Mouse (Mus musculus): ENCODE results near the gene Bcl2. TPM values are rescaled to one million over a fixed set of nuclear protein-coding genes. Genes with fewer than 3 reads are reported as not detected.

Bcl2 gene
- total RNA-seq, 1 experiment: 0.98 TPM

DNA sequence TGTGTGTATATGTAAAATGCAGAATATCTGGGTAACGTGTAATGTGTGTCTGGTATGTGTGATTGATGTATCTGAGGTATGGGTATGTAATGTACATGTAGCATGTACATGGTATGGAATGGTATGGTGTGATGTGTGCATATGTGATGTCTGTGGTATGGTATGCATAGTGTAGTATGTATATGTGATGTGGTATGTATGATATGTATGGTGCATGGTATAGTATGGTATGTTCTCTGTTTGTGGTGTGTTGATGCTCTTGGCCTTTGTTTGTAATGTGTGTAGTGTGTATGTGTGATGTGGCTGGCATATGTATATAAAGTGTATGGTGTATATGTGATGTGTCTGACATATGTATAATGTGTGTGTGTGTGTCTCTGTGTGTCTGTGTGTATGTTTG lies 206.5 kb downstream of the Bcl2 start:
- H3K9me3 ChIP-seq (ENCODE audit: control insufficient read depth, insufficient read depth, low read depth, low read length): no peaks in the 10 kb centered on the region
- in situ Hi-C loops (cut with MboI; ENCODE audit: low sequenced_read_pairs in 2 of 2, unreplicated experiment in 2 of 2): no loop called here
- no peaks in the 10 kb centered on the region for H3K4me1 ChIP-seq (ENCODE audit: control insufficient read depth in 2 of 2, insufficient read depth in 2 of 2, low read length in 2 of 2, poor library complexity in 1 of 2)
- H3K9ac ChIP-seq (ENCODE audit: insufficient read depth, low read depth, low read length, poor library complexity, severe bottlenecking): no peak overlapping the region
- H3K36me3 ChIP-seq (ENCODE audit: control insufficient read depth, insufficient read depth, low read length, poor library complexity, severe bottlenecking): no peaks in the 10 kb centered on the region
- H3K4me3 ChIP-seq (ENCODE audit: insufficient read depth in 1 of 2, low read depth in 1 of 2, low read length in 2 of 2, poor library complexity in 1 of 2, severe bottlenecking in 1 of 2): no peak overlapping the region
- no peak overlapping the region for H3K27ac ChIP-seq (ENCODE audit: insufficient read depth, low read depth, low read length, poor library complexity, severe bottlenecking)
- DNase-seq (ENCODE audit: low read depth, low spot score): no peak
- TF ChIP-seq CHD2 (IDR thresholded peaks at IDR 0.05; ENCODE audit: low read depth, low read length): no peak
- no peak for TF ChIP-seq ZC3H11A (IDR thresholded peaks at IDR 0.05; ENCODE audit: borderline replicate concordance, low read depth, low read length)
- no peak for TF ChIP-seq MAFK (IDR thresholded peaks at IDR 0.05; ENCODE audit: insufficient read depth, low read depth, low read length)
- no peak for TF ChIP-seq HCFC1 (IDR thresholded peaks at IDR 0.05; ENCODE audit: borderline replicate concordance, insufficient read depth, low read length)
- TF ChIP-seq ZNF384 (IDR thresholded peaks at IDR 0.05; ENCODE audit: low read depth, low read length): no peak

DNA sequence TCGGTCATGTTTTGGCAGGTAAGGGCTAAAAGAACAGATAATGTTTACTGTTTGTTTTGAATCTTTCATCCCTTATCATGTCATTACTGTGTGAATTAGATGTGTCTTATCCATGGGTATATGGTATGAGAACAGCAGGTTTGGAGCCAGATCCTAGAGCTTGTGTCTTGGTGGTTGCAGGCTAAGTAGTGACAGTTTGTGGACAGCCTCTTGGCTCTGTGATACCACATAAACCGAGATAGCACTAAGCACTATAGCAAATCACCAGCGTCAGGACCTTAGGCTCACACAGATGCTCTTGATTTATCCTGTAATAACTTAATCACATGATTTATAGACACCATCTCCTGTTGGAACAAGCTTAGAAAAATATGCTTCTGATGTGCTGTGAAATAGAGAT lies 210.2 kb downstream of the Bcl2 start:
- in situ Hi-C loops (cut with MboI; ENCODE audit: low sequenced_read_pairs in 2 of 2, unreplicated experiment in 2 of 2): no loop called here
- no peak overlapping the region for H3K9ac ChIP-seq (ENCODE audit: insufficient read depth, low read depth, low read length, poor library complexity, severe bottlenecking)
- TF ChIP-seq HCFC1 (IDR thresholded peaks at IDR 0.05; ENCODE audit: borderline replicate concordance, insufficient read depth, low read length) (no peak), MAFK (IDR thresholded peaks at IDR 0.05; ENCODE audit: insufficient read depth, low read depth, low read length) (no peak), CHD2 (IDR thresholded peaks at IDR 0.05; ENCODE audit: low read depth, low read length) (no peak), ZNF384 (IDR thresholded peaks at IDR 0.05; ENCODE audit: low read depth, low read length) (no peak), ZC3H11A (IDR thresholded peaks at IDR 0.05; ENCODE audit: borderline replicate concordance, low read depth, low read length) (no peak)
- H3K4me1 ChIP-seq (ENCODE audit: control insufficient read depth in 2 of 2, insufficient read depth in 2 of 2, low read length in 2 of 2, poor library complexity in 1 of 2): no peaks in the 10 kb centered on the region
- DNase-seq (ENCODE audit: low read depth, low spot score): no peak
- H3K4me3 ChIP-seq (ENCODE audit: insufficient read depth in 1 of 2, low read depth in 1 of 2, low read length in 2 of 2, poor library complexity in 1 of 2, severe bottlenecking in 1 of 2): no peak overlapping the region
- no peaks in the 10 kb centered on the region for H3K36me3 ChIP-seq (ENCODE audit: control insufficient read depth, insufficient read depth, low read length, poor library complexity, severe bottlenecking)
- no peaks in the 10 kb centered on the region for H3K9me3 ChIP-seq (ENCODE audit: control insufficient read depth, insufficient read depth, low read depth, low read length)
- H3K27ac ChIP-seq (ENCODE audit: insufficient read depth, low read depth, low read length, poor library complexity, severe bottlenecking): no peak overlapping the region

DNA sequence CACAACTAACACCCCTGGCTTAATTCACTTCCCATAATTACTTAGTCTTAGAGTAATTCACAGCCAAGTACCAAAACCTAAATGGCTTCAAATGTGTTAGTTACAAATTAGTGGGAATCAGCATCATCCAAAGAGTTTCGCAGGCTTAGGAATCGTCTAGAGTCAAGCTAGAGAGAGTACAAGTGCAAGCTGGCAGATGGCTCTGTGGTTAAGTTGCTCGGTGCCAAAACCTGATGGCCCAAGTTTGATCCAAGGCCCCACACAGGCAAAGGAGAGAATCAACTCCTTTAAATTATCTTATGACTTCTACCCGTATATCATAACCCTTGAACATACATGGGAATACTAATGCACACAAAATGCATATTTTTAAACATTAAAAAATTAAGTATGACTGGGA lies 210.7 kb downstream of the Bcl2 start:
- TF ChIP-seq MAFK (IDR thresholded peaks at IDR 0.05; ENCODE audit: insufficient read depth, low read depth, low read length) (no peak), HCFC1 (IDR thresholded peaks at IDR 0.05; ENCODE audit: borderline replicate concordance, insufficient read depth, low read length) (no peak), ZNF384 (IDR thresholded peaks at IDR 0.05; ENCODE audit: low read depth, low read length) (no peak), CHD2 (IDR thresholded peaks at IDR 0.05; ENCODE audit: low read depth, low read length) (no peak), ZC3H11A (IDR thresholded peaks at IDR 0.05; ENCODE audit: borderline replicate concordance, low read depth, low read length) (no peak)
- Histone ChIP-seq H3K27ac (ENCODE audit: insufficient read depth, low read depth, low read length, poor library complexity, severe bottlenecking) (no peak overlapping the region), H3K4me1 (ENCODE audit: control insufficient read depth in 2 of 2, insufficient read depth in 2 of 2, low read length in 2 of 2, poor library complexity in 1 of 2) (no peaks in the 10 kb centered on the region), H3K9ac (ENCODE audit: insufficient read depth, low read depth, low read length, poor library complexity, severe bottlenecking) (no peak overlapping the region), H3K4me3 (ENCODE audit: insufficient read depth in 1 of 2, low read depth in 1 of 2, low read length in 2 of 2, poor library complexity in 1 of 2, severe bottlenecking in 1 of 2) (no peak overlapping the region), H3K36me3 (ENCODE audit: control insufficient read depth, insufficient read depth, low read length, poor library complexity, severe bottlenecking) (no peaks in the 10 kb centered on the region), H3K9me3 (ENCODE audit: control insufficient read depth, insufficient read depth, low read depth, low read length) (no peaks in the 10 kb centered on the region)
- in situ Hi-C loops (cut with MboI; ENCODE audit: low sequenced_read_pairs in 2 of 2, unreplicated experiment in 2 of 2): no loop called here
- no peak for DNase-seq (ENCODE audit: low read depth, low spot score)

DNA sequence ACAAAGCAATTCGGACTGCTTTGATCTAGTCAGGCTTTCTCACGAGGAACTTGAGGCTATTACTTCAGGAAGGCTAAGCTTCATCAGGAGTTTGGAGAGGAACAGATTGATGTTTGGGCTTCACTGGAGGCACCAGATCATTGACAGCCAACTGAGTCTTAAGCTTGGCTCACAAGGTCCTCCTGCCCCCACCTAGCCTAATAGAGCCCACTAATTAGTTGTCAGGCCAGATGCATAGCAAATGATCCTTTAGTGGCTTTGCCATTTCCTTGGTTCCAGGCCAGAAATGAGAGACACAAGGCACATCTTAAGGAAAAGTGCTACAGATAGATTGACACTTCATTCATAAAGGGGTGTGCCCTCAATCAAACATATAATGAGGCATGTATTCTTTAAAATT lies 216.1 kb downstream of the Bcl2 start:
- no peak for TF ChIP-seq HCFC1 (IDR thresholded peaks at IDR 0.05; ENCODE audit: borderline replicate concordance, insufficient read depth, low read length)
- TF ChIP-seq CHD2 (IDR thresholded peaks at IDR 0.05; ENCODE audit: low read depth, low read length): no peak
- TF ChIP-seq ZNF384 (IDR thresholded peaks at IDR 0.05; ENCODE audit: low read depth, low read length): no peak
- no peak for TF ChIP-seq MAFK (IDR thresholded peaks at IDR 0.05; ENCODE audit: insufficient read depth, low read depth, low read length)
- no peak for TF ChIP-seq ZC3H11A (IDR thresholded peaks at IDR 0.05; ENCODE audit: borderline replicate concordance, low read depth, low read length)
- H3K9me3 ChIP-seq (ENCODE audit: control insufficient read depth, insufficient read depth, low read depth, low read length): peaks cover 15% of the 10 kb centered on the region
- no peak for DNase-seq (ENCODE audit: low read depth, low spot score)
- H3K9ac ChIP-seq (ENCODE audit: insufficient read depth, low read depth, low read length, poor library complexity, severe bottlenecking): no peak overlapping the region
- H3K4me3 ChIP-seq (ENCODE audit: insufficient read depth in 1 of 2, low read depth in 1 of 2, low read length in 2 of 2, poor library complexity in 1 of 2, severe bottlenecking in 1 of 2): no peak overlapping the region
- H3K27ac ChIP-seq (ENCODE audit: insufficient read depth, low read depth, low read length, poor library complexity, severe bottlenecking): no peak overlapping the region
- H3K4me1 ChIP-seq (ENCODE audit: control insufficient read depth in 2 of 2, insufficient read depth in 2 of 2, low read length in 2 of 2, poor library complexity in 1 of 2): no peaks in the 10 kb centered on the region
- H3K36me3 ChIP-seq (ENCODE audit: control insufficient read depth, insufficient read depth, low read length, poor library complexity, severe bottlenecking): no peaks in the 10 kb centered on the region
- in situ Hi-C loops (cut with MboI; ENCODE audit: low sequenced_read_pairs in 2 of 2, unreplicated experiment in 2 of 2): no loop called here

Other genes with a start within 250 kb of the Bcl2 start
- 29.9 and 38.3 TPM in 2 replicates for gene Kdsr, start 45.5 kb upstream of the Bcl2 start, total RNA-seq (2012; rRNA removed)
- 42.1 and 56.3 TPM in 2 replicates for gene Vps4b, start 82.5 kb upstream of the Bcl2 start, total RNA-seq (2012; rRNA removed)
- 0.22 and 0.53 TPM in 2 replicates for gene Serpinb5, start 146.9 kb upstream of the Bcl2 start, total RNA-seq (2012; rRNA removed)
- not detected in 2 replicates for gene Serpinb12, start 220.2 kb upstream of the Bcl2 start, total RNA-seq (2012; rRNA removed)